Mouse (Mus musculus) ES-Bruce4 (cell line): Measurements from ENCODE around the gene Sept9.

Experiments used
- CTCF ChIP-seq: IDR thresholded peaks from one replicate; pipeline ENCODE4 v1.8.1; 2011; ENCODE audit warnings: low read depth, low read length
- POLR2A ChIP-seq: IDR thresholded peaks from one replicate; pipeline ENCODE4 v1.8.1; 2011; ENCODE audit warnings: low read length; ENCODE audit not compliant: insufficient read depth

DNA sequence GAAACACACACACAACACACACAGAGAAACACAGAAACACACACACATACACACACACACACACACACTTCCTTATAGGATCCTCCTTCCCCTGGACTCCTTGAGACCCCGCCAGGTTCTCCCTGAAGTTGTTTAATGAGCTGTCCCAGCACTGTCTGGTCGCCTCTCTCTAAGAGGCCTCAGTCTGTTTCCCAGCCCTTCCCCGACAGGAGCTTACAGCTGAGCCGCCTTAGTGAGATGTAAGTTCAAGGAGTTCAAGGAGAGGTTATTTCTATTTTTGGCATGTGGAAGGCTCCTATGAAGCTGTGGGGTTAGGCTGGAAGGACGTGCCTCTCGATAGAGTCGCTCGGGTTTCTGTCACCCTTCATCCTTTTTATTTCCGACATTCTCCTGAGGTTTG, 184.8 kb downstream of the Sept9 start:
- no peak for TF ChIP-seq CTCF
- no peak for TF ChIP-seq POLR2A
